ENCODE assay signal across 9 mouse cellular contexts in the genomic region with DNA sequence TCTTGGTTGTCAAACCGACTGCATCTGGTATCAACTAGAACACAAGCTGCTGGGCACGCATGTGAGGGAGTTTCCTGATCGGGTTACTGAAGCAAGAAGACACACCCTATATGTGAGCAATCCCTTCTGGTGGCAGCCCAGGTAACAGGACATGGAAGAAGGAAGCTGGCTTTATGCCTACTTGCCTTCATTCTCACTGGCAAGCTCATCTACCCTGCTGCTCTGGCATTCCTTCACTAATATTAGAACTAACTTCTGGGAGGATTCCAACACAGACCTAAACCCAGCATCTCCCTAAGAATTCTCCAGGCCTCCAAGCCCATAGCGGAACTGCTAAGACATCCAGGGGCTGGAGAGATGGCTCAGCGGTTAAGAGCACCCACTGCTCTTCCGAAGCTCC. TPM values are rescaled to one million over a fixed set of nuclear protein-coding genes. Genes with fewer than 3 reads are reported as not detected.
"Had no signal": no experiment of that assay in that cellular context is flagged by ENCODE, and none has a peak within 500 bp of the region (broad histone marks: within the 10 kb centered on the region; RNA-seq: fewer than 3 reads in every experiment).

No protein-coding gene starts in this region.

- DNase-seq: lung, adult 2 months; lung, postnatal 14 days; lung, postnatal 36 days; right cerebral cortex, postnatal 14 days; thymus, adult 18-20 months; thymus, postnatal 14 days; thymus, postnatal 36 days had no signal

RNA-seq across cellular contexts. Expression of a gene that starts 25.1 kb away (rescaled TPM):
- total RNA-seq: monocyte, adult 5-6 weeks; neutrophil, adult 5-6 weeks had no signal
